Mouse (Mus musculus) bone marrow, adult 2 months (tissue): ENCODE data around the gene Ttc12.

Experiments
- CTCF ChIP-seq: fragments of 200-500 bp; IDR thresholded peaks from 2 replicates; pipeline ENCODE4 v1.5.1; 2011; ENCODE audit warnings: low read length, control low read depth; ENCODE audit not compliant: control insufficient read depth, insufficient read depth
- POLR2A ChIP-seq: fragments of 200-500 bp; IDR thresholded peaks from 2 replicates; pipeline ENCODE4 v1.6.1; 2011; ENCODE audit warnings: low read depth, mild to moderate bottlenecking, control low read depth, low read length, borderline replicate concordance; ENCODE audit not compliant: control insufficient read depth

DNA sequence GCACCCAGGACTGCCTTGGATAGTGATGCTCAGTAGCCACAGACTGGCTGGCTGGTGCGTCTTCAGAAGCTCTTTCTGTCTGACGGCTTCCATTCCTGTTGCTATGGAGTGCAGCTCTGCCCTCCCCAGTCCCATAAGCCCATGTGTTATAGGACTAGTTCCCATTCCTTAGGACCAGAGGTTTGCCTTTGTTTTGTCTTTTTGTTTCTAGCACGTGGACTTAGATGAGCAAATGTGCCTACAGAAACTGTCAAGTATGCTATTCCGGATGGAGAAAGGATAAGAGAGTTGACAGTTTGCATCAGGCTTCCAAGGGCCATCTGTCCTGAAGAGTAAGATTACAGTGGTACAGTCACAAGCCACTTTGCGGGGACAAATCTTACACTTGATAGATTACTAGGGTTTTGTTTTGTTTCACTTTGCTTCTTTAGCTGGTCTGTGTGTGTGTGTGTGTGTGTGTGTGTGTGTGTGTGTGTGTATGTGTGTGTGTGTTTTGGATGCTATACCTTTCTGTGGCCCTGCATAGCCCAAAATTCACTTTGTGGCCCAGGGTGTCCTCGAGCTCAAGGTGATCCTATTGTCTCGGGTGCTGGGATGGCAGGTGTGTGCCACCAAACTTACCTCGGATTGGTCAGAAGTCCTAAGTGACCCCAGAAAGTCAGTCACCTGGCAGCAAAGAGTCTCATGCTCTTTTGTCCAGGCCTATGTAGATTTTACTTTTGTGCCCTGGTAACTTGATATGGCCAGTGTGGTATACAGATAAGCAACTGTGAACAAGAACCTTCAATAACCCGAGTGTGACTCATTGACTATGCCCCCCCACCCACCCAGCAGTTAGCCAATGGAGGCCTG lies 1.0 kb upstream of the Ttc12 start:
- TF ChIP-seq CTCF = no peak
- no peak for TF ChIP-seq POLR2A
